Mouse (Mus musculus): ENCODE measurements at regions not wholly inside any gene's neighbourhood (a gene's known extent, or its start where the extent isn't known, plus 50 kb on each side); places are given as distances from the start of the nearest gene placed in this dataset.

- no peak for TF ChIP-seq CTCF (conservative IDR thresholded peaks at IDR 0.05; ENCODE audit: low read length)
- no peak for TF ChIP-seq POU5F1 (IDR thresholded peaks at IDR 0.05; ENCODE audit: borderline replicate concordance, low read length)
- TF ChIP-seq NANOG (IDR thresholded peaks at IDR 0.05; ENCODE audit: borderline replicate concordance, low read length): no peak
Observed at GRCm38 (mm10) chr13:70096430-70097301, 294.5 kb downstream of the Med10 start.

Measured in E14TG2a.4 (cell line).